Mouse (Mus musculus) kidney, embryonic 14.5 days (tissue): ENCODE results near the gene Hyal1. TPM values are rescaled to one million over a fixed set of nuclear protein-coding genes. Genes with fewer than 3 reads are reported as not detected.
A peak's percentile ranks its signal among the peaks of the same experiment; 100 is the strongest.
"Not testable (repeated sequence)": the region's sequence is repeated elsewhere in the genome, so short reads cannot be mapped to it uniquely, and the experiment has no call there.

Source experiments
- ATAC-seq: fragments of 200-750 bp; cut with Nextera tagmentation; 2 replicates; pipeline ENCODE4 v1.8.0; 2017; ENCODE audit warnings: moderate number of reproducible peaks, mild to moderate bottlenecking, moderate TSS enrichment, moderate library complexity; ENCODE audit not compliant: low FRiP score, low TSS enrichment
- H3K27ac ChIP-seq: fragments of 300-500 bp; sonication (generic); 2 replicates; pipeline ENCODE4 v1.5.1; 2014; ENCODE audit warnings: low read depth, mild to moderate bottlenecking, low read length, moderate library complexity, mixed read lengths
- H3K27me3 ChIP-seq: fragments of 300-500 bp; sonication (generic); 2 replicates; pipeline ENCODE4 v1.6.1; 2014; ENCODE audit warnings: mild to moderate bottlenecking, low read length; ENCODE audit not compliant: control insufficient read depth, insufficient read depth
- H3K36me3 ChIP-seq: fragments of 300-500 bp; sonication (generic); 2 replicates; pipeline ENCODE4 v1.6.1; 2014; ENCODE audit warnings: low read length, mixed read lengths; ENCODE audit not compliant: control insufficient read depth, insufficient read depth
- H3K4me1 ChIP-seq: fragments of 300-500 bp; sonication (generic); 2 replicates; pipeline ENCODE4 v1.6.1; 2014; ENCODE audit warnings: low read length, mixed read lengths; ENCODE audit not compliant: control insufficient read depth, insufficient read depth
- H3K4me2 ChIP-seq: fragments of 300-500 bp; sonication (generic); replicated peaks from 2 replicates; pipeline ENCODE4 v1.6.1; 2014; ENCODE audit warnings: low read depth, mild to moderate bottlenecking, low read length
- H3K4me3 ChIP-seq: fragments of 300-500 bp; sonication (generic); 2 replicates; pipeline ENCODE4 v1.5.1; 2014; ENCODE audit warnings: mild to moderate bottlenecking, low read length
- H3K9ac ChIP-seq: fragments of 300-500 bp; sonication (generic); 2 replicates; pipeline ENCODE4 v1.6.1; 2014; ENCODE audit warnings: low read depth, mild to moderate bottlenecking, low read length, moderate library complexity
- H3K9me3 ChIP-seq: fragments of 300-500 bp; sonication (generic); 2 replicates; pipeline ENCODE4 v1.6.1; 2016; ENCODE audit warnings: low read length; ENCODE audit not compliant: control insufficient read depth
- WGBS: fragments of 180-500 bp; shearing (Covaris S2); extraction: QIAGEN DNeasy Blood & Tissue Kit; methylation state at CpG from one replicate; pipeline ENCODE4 v1.1.7; 2014; 5-methylcytosine and 5-hydroxymethylcytosine counted together
- polyA plus RNA-seq: library from polyadenylated mRNA; unstranded; fragments of >200 nt; fragmentation: Nextera tagmentation; extraction: Ambion mirVana; gene quantifications from 2 replicates; pipeline ENCODE4 v1.2.1, GENCODE M21; 2014

Gene Hyal1
- polyA plus RNA-seq, 1 experiment from 2014 or later, result 6.8 TPM

DNA sequence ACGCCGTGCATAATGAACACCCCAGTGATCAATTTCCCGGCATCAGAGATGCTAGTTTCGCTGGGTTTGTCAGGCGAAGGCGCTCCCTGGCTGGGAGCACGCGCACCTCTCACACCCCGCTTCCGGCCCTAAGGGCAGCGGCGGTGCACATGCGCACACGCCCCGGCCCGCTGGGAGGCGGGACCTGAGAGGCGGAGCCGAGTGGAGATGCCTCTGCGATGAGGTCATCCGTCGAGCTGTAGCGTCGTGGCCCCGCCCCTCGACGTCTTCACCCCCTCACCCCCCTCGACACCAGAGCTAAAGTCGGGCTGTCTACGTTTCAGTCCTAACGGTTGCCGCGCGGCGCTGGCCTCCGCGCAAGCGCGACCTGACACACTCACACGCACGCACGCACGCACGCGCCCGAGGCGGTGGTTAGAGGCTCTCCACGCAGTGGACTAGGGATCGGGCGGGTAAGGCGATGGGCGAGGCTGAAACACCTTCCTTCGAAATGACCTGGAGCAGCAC is 22.4 kb upstream of the Hyal1 start:
- under 1% methylated on average over 48 of the region's 53 CpGs for WGBS

DNA sequence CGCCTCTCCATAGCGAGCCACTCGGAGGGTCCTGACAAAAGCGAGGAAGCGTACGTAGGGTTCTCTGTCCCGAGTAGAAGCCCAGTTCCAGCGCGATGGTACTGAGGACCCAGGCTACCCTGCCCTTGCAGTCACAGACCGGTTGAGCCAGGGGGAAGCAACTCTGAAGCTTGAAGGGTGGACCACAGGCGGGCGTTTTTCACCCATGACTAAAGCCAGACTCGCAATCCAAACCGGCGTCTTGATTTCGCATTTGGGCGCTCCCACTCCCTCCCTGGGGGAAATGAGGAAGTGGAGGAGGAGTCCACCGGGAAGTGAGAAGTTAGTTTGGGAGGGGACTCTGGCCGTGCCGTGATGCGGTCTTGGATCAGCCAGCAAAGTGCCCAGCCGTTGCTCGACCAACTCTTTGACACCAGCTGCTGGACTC is 21.7 kb upstream of the Hyal1 start:
- H3K36me3 ChIP-seq, result peaks cover 37% of the 10 kb centered on the region
- peak overlapping the region; percentile 86 for H3K9ac ChIP-seq
- H3K9me3 ChIP-seq, result no peaks in the 10 kb centered on the region
- no peaks in the 10 kb centered on the region for H3K27me3 ChIP-seq
- ATAC-seq, result peak; percentile 47
- peak overlapping the region; percentile 97 for H3K27ac ChIP-seq
- under 1% methylated on average over 23 of the region's 23 CpGs for WGBS
- peak overlapping the region; percentile 63 for H3K4me3 ChIP-seq
- peaks cover 49% of the 10 kb centered on the region for H3K4me1 ChIP-seq
- peak overlapping the region; percentile 87 for H3K4me2 ChIP-seq

More for the DNA sequence above, 22.4 kb upstream of the Hyal1 start:
- Histone ChIP-seq H3K4me3 (peak overlapping the region; percentile 63), H3K9me3 (no peaks in the 10 kb centered on the region), H3K27me3 (no peaks in the 10 kb centered on the region), H3K9ac (peak overlapping the region; percentile 86), H3K36me3 (peaks cover 30% of the 10 kb centered on the region), H3K27ac (peak overlapping the region; percentile 97), H3K4me2 (peak overlapping the region; percentile 87), H3K4me1 (peaks cover 49% of the 10 kb centered on the region)
- ATAC-seq, result peak; percentile 88

DNA sequence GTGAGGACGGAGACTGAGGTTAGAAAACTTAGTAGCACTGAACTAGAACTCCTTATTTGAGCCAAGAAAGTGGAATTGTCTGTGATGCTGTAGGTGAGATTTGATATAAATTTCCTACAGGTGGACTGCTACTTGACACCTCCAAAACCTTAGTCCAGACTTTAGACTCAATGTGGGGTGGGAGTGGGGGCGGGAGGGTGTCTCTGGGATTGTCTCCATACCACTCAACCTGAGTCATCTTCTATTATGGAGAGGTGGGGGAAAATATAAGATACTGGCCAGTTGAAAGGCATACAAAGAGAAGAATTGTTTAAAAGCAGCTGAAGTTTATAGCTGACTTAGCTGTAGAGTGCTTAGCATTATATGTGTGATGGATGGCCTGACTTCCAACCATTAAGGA is 21.0 kb upstream of the Hyal1 start:
- 45% methylated on average over 2 of the region's 2 CpGs for WGBS
- H3K27me3 ChIP-seq, result no peaks in the 10 kb centered on the region
- H3K4me2 ChIP-seq, result peak overlapping the region; percentile 87
- H3K36me3 ChIP-seq, result peaks cover 44% of the 10 kb centered on the region
- H3K4me1 ChIP-seq, result peaks cover 46% of the 10 kb centered on the region
- H3K9me3 ChIP-seq, result no peaks in the 10 kb centered on the region
- peak overlapping the region; percentile 63 for H3K4me3 ChIP-seq
- ATAC-seq, result no peak
- H3K27ac ChIP-seq, result peak overlapping the region; percentile 97
- H3K9ac ChIP-seq, result peak overlapping the region; percentile 86

DNA sequence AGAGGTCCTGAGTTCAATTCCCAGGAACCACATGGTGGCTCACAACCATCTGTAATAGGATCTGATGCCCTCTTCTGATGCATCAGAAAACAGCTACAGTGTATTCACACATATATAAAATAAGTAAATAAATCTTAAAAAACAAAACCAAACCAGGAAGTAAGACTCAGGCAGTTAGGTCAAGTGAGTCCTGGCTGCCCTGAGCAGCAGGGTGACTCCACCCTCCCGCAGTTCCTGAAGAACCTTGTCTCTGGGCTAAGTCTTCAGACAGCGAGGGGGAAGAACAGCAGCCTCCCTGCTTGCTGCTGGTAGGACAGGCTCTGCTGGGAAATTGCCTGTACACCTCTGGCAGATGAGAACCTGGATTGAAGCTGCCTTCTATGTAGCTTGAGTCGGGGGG is 20.4 kb upstream of the Hyal1 start:
- no peak overlapping the region for H3K27ac ChIP-seq
- H3K9me3 ChIP-seq, result no peaks in the 10 kb centered on the region
- H3K27me3 ChIP-seq, result no peaks in the 10 kb centered on the region
- peak overlapping the region; percentile 63; the same call in 1 of the 2 replicates for H3K4me3 ChIP-seq
- H3K4me2 ChIP-seq, result peak overlapping the region; percentile 87
- peaks cover 40% of the 10 kb centered on the region for H3K4me1 ChIP-seq
- no peak for ATAC-seq
- H3K9ac ChIP-seq, result no peak overlapping the region
- peaks cover 50% of the 10 kb centered on the region for H3K36me3 ChIP-seq
- 71% methylated on average over 3 of the region's 3 CpGs for WGBS

DNA sequence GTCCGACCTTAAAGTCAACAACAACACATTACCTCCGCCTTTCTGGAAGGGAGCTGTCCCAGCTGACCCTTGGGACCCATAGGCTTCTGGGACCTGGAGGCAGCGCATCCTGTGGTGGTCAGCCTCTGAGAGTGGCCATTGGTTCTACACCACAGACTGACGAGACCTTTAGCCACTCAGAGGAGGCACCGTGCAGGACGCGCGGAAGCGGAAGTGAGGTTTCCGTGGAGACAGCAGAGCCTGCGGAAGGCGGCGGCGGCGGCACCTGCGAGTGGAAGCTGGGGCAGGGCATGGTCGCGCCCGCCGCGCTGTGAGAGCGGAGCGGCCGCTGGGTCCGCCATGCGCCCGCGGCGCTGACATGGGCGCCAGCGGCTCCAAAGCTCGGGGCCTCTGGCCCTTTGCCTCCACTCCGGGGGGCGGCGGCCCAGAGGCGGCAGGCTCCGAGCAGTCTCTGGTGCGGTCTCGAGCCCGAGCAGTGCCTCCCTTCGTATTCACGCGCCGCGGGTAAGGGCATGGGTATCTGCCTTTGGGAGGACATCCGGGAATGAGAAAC is 13.6 kb upstream of the Hyal1 start, which contains the start of gene Tusc2:
Gene Tusc2 (plus strand): TSS at position 227 of the 553 bp plus-strand sequence.
- under 1% methylated on average over 34 of the region's 46 CpGs for WGBS
- Histone ChIP-seq H3K4me3 (peak within 1 kb of the TSS; percentile 91), H3K4me1 (peaks cover 14% of the 10 kb centered on the region), H3K9me3 (no peaks in the 10 kb centered on the region), H3K4me2 (peak within 1 kb of the TSS; percentile 78), H3K27ac (peak within 1 kb of the TSS; percentile 63; the same call in 1 of the 2 replicates), H3K27me3 (no peaks in the 10 kb centered on the region), H3K9ac (peak within 1 kb of the TSS; percentile 78), H3K36me3 (peaks cover 57% of the 10 kb centered on the region)
- peak; percentile 93 for ATAC-seq

DNA sequence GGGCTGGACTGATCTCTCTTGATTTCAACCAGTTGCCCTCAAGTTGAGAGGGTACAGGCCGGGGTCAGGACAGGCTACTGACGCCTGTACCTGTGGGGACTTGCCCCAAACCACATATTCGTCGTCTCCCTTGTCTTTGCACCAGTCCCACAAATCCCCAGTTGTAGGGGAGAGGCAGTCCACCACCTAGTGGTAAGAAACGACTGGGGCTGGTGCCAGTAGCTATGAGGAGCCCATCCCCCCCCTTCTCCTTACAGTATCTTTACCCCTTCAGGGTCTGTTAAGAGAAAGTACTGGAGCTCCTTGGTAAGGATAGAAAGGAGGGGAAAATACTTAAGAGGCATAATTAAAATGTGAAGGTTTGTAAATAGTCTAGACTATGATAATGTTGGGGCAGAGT is 11.2 kb upstream of the Hyal1 start:
- H3K4me3 ChIP-seq, H3K27ac ChIP-seq, H3K9me3 ChIP-seq, ATAC-seq, H3K4me2 ChIP-seq, H3K9ac ChIP-seq, H3K27me3 ChIP-seq: not testable (repeated sequence)
- WGBS, result 49% methylated on average over 5 of the region's 5 CpGs
- Histone ChIP-seq H3K36me3 (peaks cover 34% of the 10 kb centered on the region), H3K4me1 (peaks cover 23% of the 10 kb centered on the region)

DNA sequence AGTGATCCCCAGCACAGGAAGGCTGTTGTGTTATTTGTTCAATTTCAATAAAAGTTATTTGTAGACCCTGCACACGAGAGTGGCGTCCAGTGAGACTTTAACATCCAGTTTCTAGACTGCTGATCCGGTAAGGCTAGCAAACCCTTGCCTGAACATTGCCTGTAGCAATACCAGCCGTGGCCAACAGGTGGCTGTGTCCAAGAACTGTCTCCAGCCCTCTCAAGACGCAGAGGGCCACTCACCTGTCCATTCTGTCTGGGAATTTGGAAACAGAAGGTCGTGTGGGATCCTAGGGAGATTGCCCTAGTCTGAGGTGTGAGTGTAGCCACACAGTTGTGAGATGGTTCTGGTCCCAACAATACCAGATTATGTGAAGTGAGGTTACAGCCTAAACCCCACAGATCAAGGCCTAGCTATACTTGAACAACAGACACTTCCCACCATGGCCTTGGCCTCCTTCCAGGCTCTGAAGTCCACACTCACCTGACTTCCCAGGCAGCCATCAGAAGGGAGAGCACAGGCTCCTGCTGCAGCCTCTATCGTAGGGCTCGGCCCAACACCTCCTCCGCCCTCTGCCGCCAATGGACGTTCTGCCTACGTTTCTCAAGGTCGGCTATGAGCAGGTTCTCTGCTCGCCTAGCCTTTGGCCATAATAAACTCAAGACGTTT is 10.6 kb upstream of the Hyal1 start:
- Histone ChIP-seq H3K9me3 (no peaks in the 10 kb centered on the region), H3K27me3 (no peaks in the 10 kb centered on the region), H3K27ac (peak overlapping the region; percentile 77; the same call in 1 of the 2 replicates), H3K4me1 (peaks cover 29% of the 10 kb centered on the region), H3K4me2 (peak overlapping the region; percentile 83; the same call in 1 of the 2 replicates), H3K36me3 (peaks cover 34% of the 10 kb centered on the region), H3K9ac (no peak overlapping the region), H3K4me3 (no peak overlapping the region)
- WGBS, result 57% methylated on average over 15 of the region's 15 CpGs
- ATAC-seq, result no peak

DNA sequence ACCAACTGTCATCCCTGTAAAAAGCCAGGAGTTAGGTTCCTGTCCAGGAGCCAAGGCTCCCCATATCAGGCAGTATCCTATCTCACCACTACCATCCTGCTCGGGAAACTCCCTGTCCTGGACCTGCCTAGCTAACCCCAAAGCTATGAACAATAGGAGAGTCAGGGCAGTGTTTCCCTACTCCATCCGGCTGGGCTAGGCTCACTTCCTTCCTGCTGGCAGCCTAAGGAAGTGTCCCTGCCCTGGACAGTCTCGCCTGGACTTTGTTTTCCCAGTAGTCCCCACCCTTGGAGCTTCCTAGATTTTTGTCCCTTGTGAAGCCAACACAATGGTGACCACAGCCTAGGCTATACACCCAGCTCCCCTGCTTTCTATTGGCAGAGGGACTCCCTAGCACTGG is 9.9 kb upstream of the Hyal1 start:
- Histone ChIP-seq H3K4me3 (no peak overlapping the region), H3K4me2 (peak overlapping the region; percentile 83; the same call in 1 of the 2 replicates), H3K27ac (peak overlapping the region; percentile 77; the same call in 1 of the 2 replicates), H3K9me3 (no peaks in the 10 kb centered on the region), H3K36me3 (peaks cover 34% of the 10 kb centered on the region), H3K27me3 (no peaks in the 10 kb centered on the region), H3K9ac (0 out of 2 replicates have a peak overlapping the region, but pooled peaks have one; percentile 5), H3K4me1 (peaks cover 32% of the 10 kb centered on the region)
- 68% methylated on average over 3 of the region's 3 CpGs for WGBS
- ATAC-seq, result no peak
